In the genomic region with DNA sequence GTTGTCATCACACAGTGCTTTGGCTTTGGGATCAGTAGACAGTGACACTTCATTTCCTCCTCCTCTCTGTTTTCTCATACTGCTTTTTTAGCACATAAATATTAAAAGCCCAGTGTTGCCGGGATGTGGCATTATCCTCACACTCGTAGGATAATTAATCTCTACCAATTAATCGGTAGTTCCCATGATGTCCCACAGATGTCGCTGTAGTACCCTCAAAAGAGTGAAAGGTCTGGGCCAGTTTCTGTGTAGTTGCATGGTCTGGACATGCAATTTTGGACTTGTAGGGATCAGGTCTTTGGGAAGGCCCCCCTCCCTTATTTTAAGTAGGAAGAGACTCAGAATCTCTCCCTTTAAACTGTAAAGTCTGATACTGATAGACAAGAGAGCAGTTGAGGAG, we compare ENCODE assay signal across 10 mouse cellular contexts. TPM values are rescaled to one million over a fixed set of nuclear protein-coding genes. Genes with fewer than 3 reads are reported as not detected.
DNase-seq lines count a peak whose midpoint lies in the region; ATAC-seq and TF ChIP-seq lines count a peak whose summit lies in the region.
"Had no signal": no experiment of that assay in that cellular context is flagged by ENCODE, and none has a peak within 500 bp of the region (broad histone marks: within the 10 kb centered on the region; RNA-seq: fewer than 3 reads in every experiment).

No protein-coding gene starts in this region.

- ATAC-seq in heart, postnatal 0 days (ENCODE audit: insufficient read depth, low read depth): no peak
- no peak for ATAC-seq in midbrain, postnatal 0 days (ENCODE audit: low FRiP score)
- no peak for ATAC-seq in midbrain, embryonic 15.5 days (replicated peaks)

- DNase-seq in heart, postnatal 0 days (ENCODE audit: low spot score): no peak
- no peak for DNase-seq in heart, adult 11 months
- DNase-seq in midbrain, postnatal 0 days (ENCODE audit: low spot score): peak; percentile 60
- DNase-seq in lung, postnatal 36 days: peak; percentile 49
- no peak for DNase-seq in spleen, postnatal 4 days (ENCODE audit: low spot score in 2 of 2)
- no peak for DNase-seq in right cerebral cortex, postnatal 25 days

- no peak overlapping the region for H3K4me2 ChIP-seq in heart, postnatal 0 days (ENCODE audit: low read depth, low read length)
- no peak overlapping the region for H3K4me2 ChIP-seq in midbrain, postnatal 0 days (ENCODE audit: low read depth, low read length, poor library complexity, severe bottlenecking)
- H3K4me2 ChIP-seq in midbrain, embryonic 15.5 days: no peak overlapping the region

- TF ChIP-seq CTCF in heart, postnatal 0 days (IDR thresholded peaks at IDR 0.05; ENCODE audit: low read depth): peak; percentile 51
- TF ChIP-seq CTCF in midbrain, postnatal 0 days (IDR thresholded peaks at IDR 0.05): peak; percentile 77
- TF ChIP-seq CTCF in bone marrow macrophage, adult 2 months (IDR thresholded peaks at IDR 0.05; ENCODE audit: low read depth, low read length): no peak

- H3K27ac ChIP-seq in heart, postnatal 0 days (ENCODE audit: low read depth): no peak overlapping the region
- no peak overlapping the region for H3K27ac ChIP-seq in midbrain, postnatal 0 days (ENCODE audit: low read depth, low read length)
- H3K27ac ChIP-seq in midbrain, embryonic 15.5 days: no peak overlapping the region
- H3K27ac ChIP-seq in bone marrow macrophage, adult 2 months (ENCODE audit: insufficient read depth, low read depth, low read length): peak overlapping the region; percentile 48

- TF ChIP-seq POLR2A in bone marrow macrophage, adult 2 months (IDR thresholded peaks at IDR 0.05; ENCODE audit: borderline replicate concordance, low read depth, low read length): no peak

- H3K9me3 ChIP-seq in heart, postnatal 0 days (replicated peaks; ENCODE audit: control insufficient read depth, low read length): no peaks in the 10 kb centered on the region
- no peaks in the 10 kb centered on the region for H3K9me3 ChIP-seq in midbrain, postnatal 0 days (ENCODE audit: low read length)
- no peaks in the 10 kb centered on the region for H3K9me3 ChIP-seq in midbrain, embryonic 15.5 days
- H3K9me3 ChIP-seq: megakaryocyte, embryonic 14.5 days had no signal

- TF ChIP-seq EP300 in heart, postnatal 0 days (IDR thresholded peaks at IDR 0.05; ENCODE audit: low read depth): no peak

- no peak overlapping the region for H3K9ac ChIP-seq in heart, postnatal 0 days (replicated peaks; ENCODE audit: low read depth, low read length)
- no peak overlapping the region for H3K9ac ChIP-seq in midbrain, postnatal 0 days (replicated peaks; ENCODE audit: low read length, poor library complexity, severe bottlenecking)
- H3K9ac ChIP-seq in midbrain, embryonic 15.5 days: no peak overlapping the region

- peaks cover 96% of the 10 kb centered on the region for H3K36me3 ChIP-seq in heart, postnatal 0 days (replicated peaks; ENCODE audit: control insufficient read depth, insufficient read depth, low read length)
- peaks cover 82% of the 10 kb centered on the region for H3K36me3 ChIP-seq in midbrain, postnatal 0 days (ENCODE audit: insufficient read depth, low read length)
- peaks cover 74% of the 10 kb centered on the region for H3K36me3 ChIP-seq in midbrain, embryonic 15.5 days (replicated peaks)

- no peaks in the 10 kb centered on the region for H3K4me1 ChIP-seq in heart, postnatal 0 days (ENCODE audit: control insufficient read depth, insufficient read depth)
- H3K4me1 ChIP-seq in midbrain, postnatal 0 days (ENCODE audit: insufficient read depth, low read length): no peaks in the 10 kb centered on the region
- no peaks in the 10 kb centered on the region for H3K4me1 ChIP-seq in midbrain, embryonic 15.5 days
- peaks cover 16% of the 10 kb centered on the region for H3K4me1 ChIP-seq in bone marrow macrophage, adult 2 months (ENCODE audit: control insufficient read depth, insufficient read depth, low read length)

- no peak overlapping the region for H3K4me3 ChIP-seq in heart, postnatal 0 days (ENCODE audit: low read depth, low read length)
- no peak overlapping the region for H3K4me3 ChIP-seq in midbrain, postnatal 0 days (ENCODE audit: low read depth, low read length)
- H3K4me3 ChIP-seq in midbrain, embryonic 15.5 days: no peak overlapping the region
- H3K4me3 ChIP-seq in bone marrow macrophage, adult 2 months (ENCODE audit: insufficient read depth, low read length): no peak overlapping the region
- H3K4me3 ChIP-seq: megakaryocyte, embryonic 14.5 days had no signal

- 39% methylated on average over 4 of the region's 4 CpGs for WGBS in heart, postnatal 0 days
- WGBS in midbrain, postnatal 0 days: 21% methylated on average over 4 of the region's 4 CpGs
- 19% methylated on average over 4 of the region's 4 CpGs for WGBS in midbrain, embryonic 15.5 days

- no peaks in the 10 kb centered on the region for H3K27me3 ChIP-seq in heart, postnatal 0 days (ENCODE audit: control insufficient read depth, insufficient read depth, low read length)
- no peaks in the 10 kb centered on the region for H3K27me3 ChIP-seq in midbrain, postnatal 0 days (ENCODE audit: insufficient read depth, low read length)
- H3K27me3 ChIP-seq in midbrain, embryonic 15.5 days (replicated peaks): no peaks in the 10 kb centered on the region
- H3K27me3 ChIP-seq: megakaryocyte, embryonic 14.5 days had no signal

RNA-seq across cellular contexts. Expression of a gene that starts 18.8 kb away (rescaled TPM):
- total RNA-seq in heart, postnatal 0 days (2014; rRNA removed; ENCODE audit: low replicate concordance): not detected in 2 replicates
- 0.66 and 1.2 TPM in 2 replicates for polyA plus RNA-seq in heart, postnatal 0 days (2015; fragmentation: Nextera tagmentation; extraction: Ambion mirVana)
- not detected in 2 replicates for total RNA-seq in midbrain, postnatal 0 days (2014; rRNA removed)
- polyA plus RNA-seq in midbrain, postnatal 0 days (2015; fragmentation: Nextera tagmentation; extraction: Ambion mirVana): 2.5 and 2.7 TPM in 2 replicates
- polyA plus RNA-seq in midbrain, embryonic 15.5 days (2015; fragmentation: Nextera tagmentation; extraction: Ambion mirVana): 2.2 and 2.3 TPM in 2 replicates
- polyA plus RNA-seq in bone marrow macrophage, adult 2 months (2012; ENCODE audit: insufficient read depth, insufficient read length, missing spikeins): 4.8 and 5.9 TPM in 2 replicates

RNA-seq across cellular contexts. Expression of a gene that starts 19.3 kb away (rescaled TPM):
- not detected in 2 replicates for total RNA-seq in heart, postnatal 0 days (2014; rRNA removed; ENCODE audit: low replicate concordance)
- polyA plus RNA-seq in heart, postnatal 0 days (2015; fragmentation: Nextera tagmentation; extraction: Ambion mirVana): 0.37 and 0.59 TPM in 2 replicates
- total RNA-seq in midbrain, postnatal 0 days (2014; rRNA removed): 2.3 and 2.8 TPM in 2 replicates
- polyA plus RNA-seq in midbrain, postnatal 0 days (2015; fragmentation: Nextera tagmentation; extraction: Ambion mirVana): 4.9 and 5.3 TPM in 2 replicates
- 4.1 and 4.4 TPM in 2 replicates for polyA plus RNA-seq in midbrain, embryonic 15.5 days (2015; fragmentation: Nextera tagmentation; extraction: Ambion mirVana)
- 2.5 and 2.6 TPM in 2 replicates for polyA plus RNA-seq in bone marrow macrophage, adult 2 months (2012; ENCODE audit: insufficient read depth, insufficient read length, missing spikeins)

RNA-seq across cellular contexts. Expression of a gene that starts 39.7 kb away (rescaled TPM):
- 12.8 and 14.6 TPM in 2 replicates for total RNA-seq in heart, postnatal 0 days (2014; rRNA removed; ENCODE audit: low replicate concordance)
- 7.2 and 7.7 TPM in 2 replicates for polyA plus RNA-seq in heart, postnatal 0 days (2015; fragmentation: Nextera tagmentation; extraction: Ambion mirVana)
- total RNA-seq in midbrain, postnatal 0 days (2014; rRNA removed): 41.3 and 42.9 TPM in 2 replicates
- 19.5 and 22.9 TPM in 2 replicates for polyA plus RNA-seq in midbrain, postnatal 0 days (2015; fragmentation: Nextera tagmentation; extraction: Ambion mirVana)
- 38.6 and 40.3 TPM in 2 replicates for polyA plus RNA-seq in midbrain, embryonic 15.5 days (2015; fragmentation: Nextera tagmentation; extraction: Ambion mirVana)
- 19.0 and 21.4 TPM in 2 replicates for polyA plus RNA-seq in bone marrow macrophage, adult 2 months (2012; ENCODE audit: insufficient read depth, insufficient read length, missing spikeins)

RNA-seq across cellular contexts. Expression of a gene that starts 58.9 kb away (rescaled TPM):
- not detected in 2 replicates for total RNA-seq in heart, postnatal 0 days (2014; rRNA removed; ENCODE audit: low replicate concordance)
- 0.23 TPM in 1 of 2 replicates, not detected in the other for polyA plus RNA-seq in heart, postnatal 0 days (2015; fragmentation: Nextera tagmentation; extraction: Ambion mirVana)
- total RNA-seq in midbrain, postnatal 0 days (2014; rRNA removed): not detected in 2 replicates
- polyA plus RNA-seq in midbrain, postnatal 0 days (2015; fragmentation: Nextera tagmentation; extraction: Ambion mirVana): not detected in 2 replicates
- not detected in 2 replicates for polyA plus RNA-seq in midbrain, embryonic 15.5 days (2015; fragmentation: Nextera tagmentation; extraction: Ambion mirVana)
- polyA plus RNA-seq in bone marrow macrophage, adult 2 months (2012; ENCODE audit: insufficient read depth, insufficient read length, missing spikeins): 0.55 TPM in 1 of 2 replicates, not detected in the other
- total RNA-seq: heart, postnatal 14 days had no signal

Comparison
In these comparisons a context has a peak if more than half of its experiments do, and no peak if none do; other contexts are left out.
1. DNase-seq: peak in midbrain, postnatal 0 days (single experiment) and lung, postnatal 36 days (single experiment); none in heart, postnatal 0 days (single experiment), heart, adult 11 months (single experiment), spleen, postnatal 4 days (0 of 2) and right cerebral cortex, postnatal 25 days (single experiment).